Mouse (Mus musculus) G1E (cell line): ENCODE results near the gene Slc35a5.
A peak's percentile ranks its signal among the peaks of the same experiment; 100 is the strongest.

Experiments
- CTCF ChIP-seq: IDR thresholded peaks from 2 replicates; pipeline ENCODE4 v1.5.1; 2012; ENCODE audit warnings: low read depth, low read length, inconsistent platforms, mixed read lengths
- GATA1 ChIP-seq: IDR thresholded peaks from 2 replicates; pipeline ENCODE4 v1.6.1; 2012; ENCODE audit warnings: borderline replicate concordance, low read length, inconsistent platforms, mixed read lengths
- POLR2AphosphoS5 ChIP-seq: IDR thresholded peaks from 2 replicates; pipeline ENCODE4 v1.6.1; 2012; ENCODE audit warnings: low read depth, low read length, inconsistent platforms; ENCODE audit not compliant: insufficient replicate concordance

GRCm38 (mm10) chr16:45192613-45193012, 34.1 kb upstream of the Slc35a5 start:
- peak; percentile 85 for TF ChIP-seq CTCF
- no peak for TF ChIP-seq POLR2AphosphoS5
- no peak for TF ChIP-seq GATA1
